Mouse (Mus musculus): ENCODE data around the gene Ntn1.

The Ntn1 gene

DNA sequence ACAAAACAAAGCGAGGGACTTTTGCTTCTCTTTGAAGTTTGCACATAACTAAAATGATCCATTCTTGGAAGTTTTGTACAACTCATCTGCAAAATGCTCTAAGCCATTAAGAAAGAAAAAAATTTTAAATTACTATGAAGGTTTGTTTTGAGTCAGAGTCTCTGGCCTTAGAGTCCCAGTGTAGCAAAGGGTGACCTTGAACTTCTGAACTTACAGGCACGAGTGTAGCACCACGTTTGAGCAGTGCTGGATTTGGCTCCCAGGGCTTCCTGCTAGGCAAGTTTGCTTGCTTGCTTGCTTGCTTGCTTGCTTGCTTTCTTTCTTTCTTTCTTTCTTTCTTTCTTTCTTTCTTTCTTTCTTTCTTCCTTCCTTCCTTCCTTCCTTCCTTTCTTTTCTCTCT, 16.4 kb upstream of the Ntn1 start:
- in situ Hi-C loops (cut with MboI, MseI) = no loop called here

DNA sequence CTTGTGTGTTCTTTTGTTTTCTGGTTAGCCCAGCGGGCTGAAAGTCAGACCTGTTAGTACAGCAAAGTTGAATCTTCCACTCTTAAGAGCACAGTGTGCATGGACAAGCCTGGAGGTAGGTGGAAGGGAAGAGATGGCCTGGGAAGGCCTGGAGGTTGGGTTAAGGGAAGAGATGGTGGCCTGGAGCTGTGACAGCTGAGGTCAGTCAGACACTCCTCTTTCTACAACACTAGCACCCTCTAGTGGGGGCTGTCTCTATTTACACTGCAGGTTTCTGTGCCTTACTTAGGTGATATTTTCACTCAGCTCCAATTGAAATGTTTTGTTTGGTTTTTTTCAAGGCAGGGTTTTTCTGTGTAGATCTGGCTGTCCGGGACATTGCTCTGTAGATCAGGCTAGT, 7.5 kb upstream of the Ntn1 start:
- in situ Hi-C loops (cut with MboI, MseI) = loop anchor here (5.0 kb wide), 2 partner anchors 406 to 416 kb away; no protein-coding TSS in a partner anchor

DNA sequence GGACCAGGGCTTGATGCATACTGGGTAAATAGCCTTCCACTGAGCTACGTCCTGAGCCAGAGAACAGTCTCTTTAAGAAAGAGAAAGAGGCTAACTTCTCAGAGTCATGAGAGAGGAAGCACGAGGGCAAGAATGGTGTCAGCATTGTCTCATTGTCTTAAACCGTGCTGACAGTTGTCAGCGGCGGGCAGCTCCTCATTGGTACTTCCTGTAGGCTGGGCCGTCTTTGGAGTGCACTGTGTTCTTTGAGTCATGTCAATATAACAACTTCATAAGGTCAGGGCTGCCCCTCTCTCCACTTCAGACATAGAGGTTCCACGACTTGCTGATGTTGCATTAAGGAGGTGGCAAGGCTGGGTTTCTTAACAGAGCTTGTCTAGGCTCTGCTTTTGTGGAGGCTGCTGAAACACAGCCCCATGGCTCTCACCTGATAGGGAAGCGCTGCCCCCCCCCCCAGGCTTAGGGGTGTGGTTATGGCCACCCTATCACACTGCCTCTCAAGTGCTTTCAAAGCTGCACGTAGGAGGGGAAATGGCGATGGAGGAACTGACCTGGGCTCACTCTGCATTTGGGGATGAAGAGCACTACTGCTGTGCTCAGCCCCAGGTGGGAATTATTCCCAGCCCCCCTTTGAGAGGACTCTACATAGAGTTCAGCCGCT, 6.8 kb upstream of the Ntn1 start:
- in situ Hi-C loops (cut with MboI, MseI) = loop anchor here (5.0 kb wide), 2 partner anchors 405 to 415 kb away; no protein-coding TSS in a partner anchor

DNA sequence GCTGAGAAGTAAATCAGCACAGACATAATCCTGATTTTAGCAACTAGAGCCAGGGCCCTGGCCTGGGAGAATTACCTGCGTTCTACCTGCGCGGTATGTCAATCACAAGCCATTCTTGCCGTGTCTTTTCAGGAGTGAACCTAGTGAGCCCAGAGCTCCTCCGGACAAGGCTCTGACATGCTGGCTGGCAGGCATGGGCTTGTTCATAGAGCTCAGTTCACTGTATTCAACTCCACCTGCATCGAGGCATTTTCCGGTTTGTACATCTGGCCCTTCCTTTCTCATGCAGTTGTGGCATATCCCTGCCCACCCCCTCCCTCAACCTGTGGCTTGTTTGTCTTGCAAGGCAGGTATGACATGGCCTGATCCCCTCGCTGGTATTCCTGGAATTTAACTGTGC, 5.0 kb upstream of the Ntn1 start:
- in situ Hi-C loops (cut with MboI, MseI) = loop anchor here (5.0 kb wide), 2 partner anchors 403 to 413 kb away; no protein-coding TSS in a partner anchor

DNA sequence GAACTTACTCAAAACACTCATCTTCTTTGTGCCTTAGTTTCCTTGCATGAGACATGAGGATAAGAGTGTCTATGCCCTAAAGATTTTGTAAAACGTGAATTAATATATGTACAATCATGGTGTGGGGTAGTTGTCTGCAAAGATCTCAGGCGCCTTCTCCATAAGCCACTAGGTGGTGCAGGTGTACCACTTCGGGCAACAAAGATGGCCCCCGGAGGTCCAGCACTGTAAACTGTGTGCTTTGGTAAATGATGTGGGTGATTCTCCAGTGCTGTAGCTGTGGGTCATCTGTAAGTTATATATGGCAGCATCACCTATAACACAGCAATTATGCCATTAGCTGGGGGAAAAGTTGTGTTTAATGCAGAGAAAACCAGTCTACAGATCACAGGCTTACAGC, 3.6 kb upstream of the Ntn1 start:
- in situ Hi-C loops (cut with MboI, MseI) = no loop called here

DNA sequence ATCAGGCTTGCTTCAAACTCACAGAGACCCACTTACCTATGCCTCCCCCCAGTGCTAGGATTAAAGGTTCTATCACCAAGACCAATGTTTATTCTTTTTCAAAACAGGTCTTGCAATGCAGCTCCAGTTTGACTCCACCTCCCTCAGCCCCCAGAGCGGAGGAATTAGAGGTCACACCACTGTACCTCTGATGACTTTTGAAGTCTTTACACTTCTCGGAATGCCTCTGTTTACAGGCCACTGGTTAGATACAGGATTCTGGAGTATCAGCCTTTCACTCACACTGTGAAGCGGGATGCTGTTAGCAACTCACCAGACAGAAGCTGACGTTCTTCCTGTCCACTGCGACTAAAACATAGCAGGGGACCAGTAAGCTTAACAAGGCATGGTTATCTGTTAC, 805 bp upstream of the Ntn1 start:
- in situ Hi-C loops (cut with MboI, MseI) = no loop called here

DNA sequence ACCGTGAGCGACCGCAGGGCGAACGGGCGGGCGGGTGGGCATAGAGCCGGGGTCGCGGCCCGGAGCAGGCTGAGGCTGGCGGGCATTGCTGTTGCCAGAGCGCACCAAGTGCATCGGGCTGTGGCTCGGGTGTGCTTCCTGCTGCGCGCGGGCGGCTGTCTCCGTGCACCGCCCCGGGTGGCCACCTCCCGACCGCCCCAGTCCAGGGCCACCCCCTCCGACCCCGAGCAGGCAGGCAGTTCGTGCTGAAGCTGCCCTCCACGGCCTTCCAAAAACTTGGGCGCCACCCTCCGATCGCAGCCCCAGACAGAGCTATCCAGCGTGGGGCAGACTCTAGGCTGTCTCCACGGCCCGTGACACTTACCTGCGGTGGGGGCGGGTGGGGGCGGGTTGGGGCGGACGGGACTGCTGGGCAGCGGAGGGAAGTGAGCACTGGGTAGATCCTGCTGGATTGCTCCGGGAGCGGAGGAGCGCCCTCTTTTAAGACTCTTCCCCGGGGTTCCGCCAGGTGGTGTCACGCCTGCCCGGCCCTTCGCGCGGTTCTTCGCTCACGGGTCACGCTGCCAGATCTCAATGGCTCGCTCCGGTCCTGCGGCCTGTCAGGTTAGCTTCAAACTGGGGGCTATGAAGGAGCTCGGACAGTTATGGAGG, 477 bp downstream of the Ntn1 start:
- in situ Hi-C loops (cut with MboI, MseI) = no loop called here

DNA sequence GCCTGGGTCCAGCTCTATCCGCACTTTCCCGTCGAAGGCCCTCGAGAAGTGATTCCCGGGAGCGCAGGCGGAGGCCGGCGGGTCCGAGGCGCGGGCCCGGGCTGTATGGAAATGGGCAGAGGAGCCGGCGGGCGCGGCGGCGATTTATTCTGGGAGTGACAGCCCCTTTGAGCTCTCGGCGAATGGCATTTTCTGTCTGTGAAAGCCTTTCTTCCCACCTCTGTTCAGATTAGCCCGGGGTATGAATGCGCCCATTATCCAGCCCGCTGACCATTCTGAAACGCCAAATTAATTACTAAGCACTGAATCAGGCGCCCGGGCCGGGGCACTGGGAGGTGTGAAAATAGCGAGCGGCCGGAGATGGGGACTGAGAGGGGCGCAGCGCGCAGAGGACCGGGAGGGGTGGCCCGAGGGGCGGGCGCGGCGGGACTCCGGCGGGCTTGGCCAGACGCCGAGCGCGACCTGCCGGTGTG, 1.0 kb downstream of the Ntn1 start:
- in situ Hi-C loops (cut with MboI, MseI) = no loop called here

DNA sequence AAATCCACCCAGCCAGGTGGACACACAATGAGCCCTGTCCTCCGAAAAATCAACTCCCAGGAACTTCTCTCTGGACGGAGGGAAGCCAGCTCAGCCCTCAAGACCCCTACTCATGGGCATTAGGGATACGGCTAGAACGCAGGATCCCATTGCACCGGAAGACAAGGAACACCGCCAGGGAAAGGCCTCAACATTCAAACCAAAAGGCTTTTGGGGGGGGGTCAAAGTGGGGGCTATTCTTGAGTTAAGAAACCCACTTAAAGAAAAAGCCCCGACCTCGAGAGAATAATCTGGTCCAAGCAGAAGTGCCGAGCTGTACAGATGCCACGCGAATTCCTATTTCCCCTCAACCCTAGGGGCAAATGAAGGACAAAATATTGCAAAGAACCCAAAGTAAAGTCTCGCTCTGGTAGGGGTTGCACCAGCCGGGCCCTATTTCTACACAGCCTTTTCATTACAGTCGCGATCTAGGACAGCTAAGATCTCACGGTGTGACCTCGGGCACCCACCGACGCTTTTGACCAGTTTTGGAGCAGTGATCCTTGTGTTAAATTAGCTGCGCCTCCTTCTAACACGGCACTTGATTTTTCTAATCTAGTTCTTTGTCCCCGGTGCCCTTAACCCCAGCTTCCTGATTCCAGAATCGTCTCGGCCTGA, 1.6 kb downstream of the Ntn1 start:
- in situ Hi-C loops (cut with MboI, MseI) = no loop called here

DNA sequence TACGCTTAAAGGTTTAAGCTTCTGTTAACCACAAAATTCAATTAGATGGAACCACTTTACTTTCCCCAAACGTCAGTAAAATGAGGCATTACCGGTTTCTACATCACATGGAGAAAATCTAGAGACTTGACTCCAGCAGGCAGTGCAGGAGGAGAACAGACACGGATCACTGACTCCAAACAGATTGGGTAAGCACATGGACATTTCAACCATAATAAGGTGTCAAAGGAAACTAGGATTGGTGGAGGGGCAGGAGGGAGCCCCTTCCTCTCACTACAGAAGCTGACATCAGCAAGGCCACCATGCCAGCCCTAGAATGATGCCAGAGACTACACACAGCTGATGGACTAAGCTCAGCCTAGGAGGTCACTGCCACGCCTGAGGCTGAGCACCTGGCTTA, 5.1 kb downstream of the Ntn1 start:
- in situ Hi-C loops (cut with MboI, MseI) = no loop called here

DNA sequence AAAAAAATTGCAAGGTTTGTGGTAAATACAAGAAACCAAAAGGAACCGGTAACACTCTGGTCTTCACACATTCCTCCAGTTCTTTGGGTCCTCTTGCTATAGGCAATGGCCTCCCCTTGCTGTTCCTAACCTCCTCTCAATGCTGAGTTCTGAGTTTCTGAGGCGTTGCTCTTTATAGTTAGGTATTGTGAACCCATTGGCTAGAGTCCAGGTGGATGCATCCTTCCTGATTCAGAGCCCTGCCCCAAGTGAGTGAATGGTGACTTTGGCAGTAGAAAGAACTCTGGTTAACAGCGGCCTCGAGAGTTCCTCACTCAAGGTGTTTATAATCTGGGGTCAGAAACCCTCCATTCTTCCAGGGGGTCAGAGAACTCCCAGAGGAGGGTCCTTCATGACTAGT, 5.9 kb downstream of the Ntn1 start:
- in situ Hi-C loops (cut with MboI, MseI) = no loop called here

DNA sequence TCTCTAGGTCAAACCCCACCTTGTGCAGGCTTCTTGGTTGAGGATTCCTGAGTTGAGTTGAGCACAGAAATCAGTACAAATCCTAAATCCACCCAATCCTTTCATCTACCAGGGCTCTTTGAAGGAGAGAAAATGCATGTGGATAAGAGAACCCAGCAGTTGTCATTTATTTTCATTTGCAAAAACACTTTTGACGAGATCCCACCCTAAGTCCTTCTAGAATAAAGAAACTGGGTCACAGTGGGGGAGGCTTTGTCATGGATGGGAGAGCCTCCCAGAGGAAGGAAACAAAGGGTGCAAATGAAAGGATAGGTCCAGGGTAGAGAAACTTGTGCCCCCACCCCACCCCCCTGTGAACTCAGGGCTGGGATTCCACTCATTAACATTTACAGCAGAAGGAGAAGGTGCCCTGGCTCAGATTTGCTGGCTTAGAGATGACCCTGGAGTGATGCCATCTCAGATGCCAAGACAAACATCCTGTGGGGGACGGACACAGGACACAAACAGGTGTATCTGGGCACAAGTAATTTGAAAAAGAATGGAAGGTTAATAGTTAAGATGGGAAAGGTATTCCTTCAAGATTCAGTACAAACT, 6.6 kb downstream of the Ntn1 start:
- in situ Hi-C loops (cut with MboI, MseI) = no loop called here

DNA sequence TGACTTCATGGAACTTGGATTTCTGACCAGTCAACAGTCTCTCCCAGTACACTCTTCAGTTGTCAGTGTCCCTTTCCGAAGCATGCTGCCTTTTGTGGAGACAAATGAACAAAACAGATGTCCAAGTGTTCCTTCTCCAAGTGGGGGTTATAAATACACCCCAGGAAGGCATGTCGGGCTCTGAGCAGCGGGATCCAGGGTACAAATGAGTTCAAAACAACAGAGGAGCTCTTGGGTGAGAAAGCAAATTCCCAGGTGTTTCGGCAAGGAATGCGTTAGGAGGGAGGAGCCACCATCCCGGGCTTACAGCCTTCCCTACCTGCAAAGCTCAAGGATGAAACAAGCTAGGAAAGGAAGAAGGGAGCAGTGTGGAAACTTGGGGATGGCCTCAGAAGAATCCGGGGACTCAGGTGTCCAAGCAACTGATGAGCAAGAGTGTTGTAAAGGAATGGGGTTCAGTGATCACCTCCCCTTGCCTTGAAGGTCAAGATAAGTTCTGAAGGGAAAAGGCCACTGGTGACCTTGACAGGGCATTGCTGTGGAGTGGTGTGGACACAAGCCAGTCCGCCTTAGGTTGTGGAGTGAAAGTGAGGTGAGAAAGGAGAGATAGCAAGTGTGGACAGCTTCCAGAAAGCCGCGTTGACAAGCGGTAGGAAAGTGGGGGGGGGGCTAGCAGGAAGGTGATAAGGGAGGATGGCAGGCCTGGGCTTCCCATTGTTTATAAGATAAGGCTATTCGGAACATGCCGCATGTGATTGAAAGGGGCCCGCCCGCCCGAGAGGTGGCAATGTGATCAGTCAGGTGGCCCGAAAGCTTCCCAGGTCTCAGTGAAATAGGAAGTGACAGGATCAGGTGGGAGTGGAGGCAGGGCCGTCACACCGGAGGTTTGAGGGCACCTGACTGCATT, 10.0 kb downstream of the Ntn1 start:
- in situ Hi-C loops (cut with MboI, MseI) = no loop called here

DNA sequence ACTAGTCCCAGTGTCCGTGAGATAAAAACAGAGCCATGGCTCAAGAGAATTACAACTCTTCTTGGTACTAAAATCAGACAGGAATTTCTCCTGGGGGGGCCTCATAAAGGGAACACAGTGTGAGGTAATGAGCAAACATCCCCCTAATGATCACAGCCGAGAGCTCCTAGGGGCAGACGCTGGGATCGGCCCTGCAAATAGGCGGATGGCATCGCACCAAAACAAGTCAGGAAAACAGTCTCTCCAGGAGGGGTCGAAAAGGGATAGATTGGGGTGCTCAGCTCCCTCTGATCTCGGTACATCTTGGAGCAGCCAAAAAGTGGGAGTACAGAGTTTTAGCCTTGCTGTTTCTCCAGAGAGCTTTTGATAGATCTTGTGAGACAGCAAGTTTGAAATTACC, 11.0 kb downstream of the Ntn1 start:
- in situ Hi-C loops (cut with MboI, MseI) = no loop called here

DNA sequence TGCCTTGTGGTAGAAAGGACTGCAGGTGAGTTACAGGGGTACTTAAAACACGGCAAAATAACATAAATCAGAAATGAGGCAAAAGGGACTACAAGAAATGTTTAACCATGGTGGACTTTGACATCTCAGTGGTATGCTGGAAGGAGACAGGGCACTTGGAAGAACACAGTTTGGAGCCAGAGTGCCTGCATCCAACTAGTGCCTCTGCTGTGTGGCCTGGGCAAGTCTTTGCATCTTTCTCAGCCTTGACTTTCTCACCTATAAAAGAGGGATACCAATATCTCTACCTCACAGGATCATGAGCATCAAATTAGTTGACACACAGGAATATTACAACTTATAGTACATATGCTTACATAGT, 12.0 kb downstream of the Ntn1 start:
- in situ Hi-C loops (cut with MboI, MseI) = no loop called here

DNA sequence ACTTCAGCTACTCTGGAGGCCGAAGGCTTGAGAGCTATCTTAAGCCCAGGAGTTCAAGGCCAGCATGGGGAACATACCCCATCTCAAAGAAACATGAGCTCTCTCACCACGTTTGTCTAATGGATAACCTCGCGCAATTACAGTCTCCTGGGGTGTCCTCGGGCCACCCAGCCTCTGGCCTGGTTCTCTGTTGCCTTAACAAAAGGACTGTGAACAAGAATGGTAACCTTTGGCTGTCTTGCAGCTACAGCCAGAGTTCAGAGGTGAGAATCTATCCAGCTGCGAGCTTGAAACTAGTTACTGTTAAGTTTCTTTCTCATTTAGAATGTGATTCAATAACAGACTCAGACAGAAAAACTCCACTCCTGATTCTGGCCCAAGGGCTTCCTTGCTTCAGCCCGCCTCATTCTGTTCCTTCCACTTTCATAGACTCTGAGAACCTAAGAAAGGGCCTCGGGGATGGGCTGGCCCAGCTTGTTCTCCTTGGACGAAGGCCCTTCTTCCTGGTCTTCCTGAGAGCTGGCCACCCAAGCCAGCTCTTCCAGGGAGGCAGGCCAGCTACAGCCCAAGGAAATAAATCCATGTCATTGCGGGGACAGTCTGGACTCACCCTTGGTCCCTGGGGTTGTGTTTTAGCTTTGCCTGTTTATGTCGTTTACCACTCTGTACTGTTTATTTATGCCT, 12.5 kb downstream of the Ntn1 start:
- in situ Hi-C loops (cut with MboI, MseI) = no loop called here

DNA sequence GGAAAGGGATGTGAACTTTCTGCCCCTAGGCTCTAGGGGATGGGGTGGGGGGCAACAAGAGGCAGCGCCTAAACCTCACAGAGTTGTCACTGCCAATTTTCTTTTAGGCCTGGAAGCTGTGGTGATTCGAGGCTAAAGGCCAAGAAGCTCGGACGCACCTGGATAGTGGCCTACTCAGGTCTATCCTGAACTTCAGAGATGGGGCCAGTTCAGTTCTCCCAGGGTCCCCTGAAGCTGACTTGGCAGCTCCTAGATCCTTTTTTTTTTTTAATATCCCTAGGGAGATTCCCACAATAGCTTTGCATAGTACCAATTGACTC, 13.2 kb downstream of the Ntn1 start:
- in situ Hi-C loops (cut with MboI, MseI) = no loop called here

DNA sequence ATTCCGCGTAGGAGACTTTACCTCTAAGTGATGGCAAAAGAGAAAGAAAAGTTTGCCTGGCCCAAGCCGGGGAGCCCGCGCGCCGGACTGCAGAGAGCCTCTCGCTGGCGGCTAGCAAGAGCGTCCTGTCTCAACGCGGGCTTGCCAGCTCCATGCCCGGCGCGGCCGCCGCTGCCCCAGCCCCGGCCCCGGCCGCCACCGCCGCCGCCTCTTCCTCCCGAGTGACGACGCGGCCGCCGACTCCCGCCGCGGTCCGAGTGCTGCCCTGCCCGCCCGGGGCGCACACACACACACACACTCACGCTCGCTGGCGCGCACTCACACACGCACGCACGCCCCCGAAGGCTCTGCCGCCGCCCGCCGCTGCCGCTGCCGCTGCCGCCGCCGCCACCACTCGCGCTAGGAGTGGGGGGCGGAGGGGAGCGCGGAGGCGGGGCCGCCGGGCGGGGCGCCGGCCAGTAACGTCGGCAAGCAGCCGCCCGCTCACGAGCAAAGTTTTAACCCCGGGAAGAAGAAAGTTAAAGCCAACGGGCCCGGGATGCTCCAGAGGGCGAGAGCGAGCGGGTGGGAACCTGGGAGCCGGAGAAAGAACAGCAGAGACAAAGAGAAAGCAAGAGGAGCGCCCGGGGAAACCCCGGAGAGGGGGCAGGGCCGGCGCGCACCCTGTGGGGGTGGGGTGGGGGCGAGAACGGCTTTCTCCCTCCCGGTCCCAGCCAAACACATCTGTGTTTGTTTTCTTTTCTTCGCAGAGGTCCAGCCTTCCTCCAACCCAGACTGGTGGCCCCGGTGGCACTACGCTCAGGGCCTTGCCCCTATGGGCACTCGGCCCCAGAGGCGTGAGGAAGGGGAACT, 13.8 kb downstream of the Ntn1 start:
- in situ Hi-C loops (cut with MboI, MseI) = no loop called here

DNA sequence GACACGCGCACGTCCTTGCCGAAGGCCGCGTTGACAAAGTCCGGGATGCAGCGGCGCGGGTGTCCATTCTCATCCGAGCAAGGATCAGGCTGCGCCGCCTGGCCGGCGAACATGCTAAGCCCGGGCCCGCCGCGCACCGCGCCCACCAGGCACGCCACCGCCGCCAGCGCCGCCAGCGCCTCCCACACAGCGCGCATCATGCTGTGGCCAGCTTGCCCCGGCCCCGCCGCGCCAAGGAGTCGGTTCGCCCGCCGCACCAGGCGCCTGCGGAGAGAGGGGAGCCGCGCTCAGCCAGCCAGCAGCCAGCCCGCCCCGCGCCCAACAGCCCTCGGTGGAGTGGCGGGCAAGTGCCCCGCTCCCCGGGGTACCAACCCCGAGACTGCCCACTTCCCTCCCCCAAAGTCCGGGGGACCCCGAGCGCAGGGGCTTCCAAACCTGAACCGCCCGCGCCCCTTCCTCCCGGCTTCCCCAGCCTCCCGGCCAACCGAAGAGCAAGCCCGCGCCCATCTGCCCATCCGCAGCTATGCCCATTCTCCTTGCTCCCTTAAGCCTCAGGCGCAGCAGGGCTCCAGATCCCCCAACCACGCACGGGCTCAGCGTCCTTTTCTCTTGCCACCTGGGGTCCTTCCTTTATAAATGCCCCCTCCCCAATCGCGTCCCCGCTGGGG, 14.6 kb downstream of the Ntn1 start:
- in situ Hi-C loops (cut with MboI, MseI) = no loop called here

Measured in T-helper 17 cell (primary cell).